Mouse (Mus musculus): ENCODE data around the gene Ly6c1.
A peak's percentile ranks its signal among the peaks of the same experiment; 100 is the strongest.
"Not testable (repeated sequence)": the region's sequence is repeated elsewhere in the genome, so short reads cannot be mapped to it uniquely, and the experiment has no call there.

The Ly6c1 gene

GRCm38 (mm10) chr15:75048642-75049261 is at the start of gene Ly6c1:
Gene Ly6c1, minus strand, starts transcription at chr15:75048830.
- not testable (repeated sequence) for DNase-seq (ENCODE audit: low spot score)

- DNase-seq (ENCODE audit: low spot score), result not testable (repeated sequence)
These were observed 39.4 kb upstream of the Ly6c1 start for GRCm38 (mm10) chr15:75088041-75088440.

DNA sequence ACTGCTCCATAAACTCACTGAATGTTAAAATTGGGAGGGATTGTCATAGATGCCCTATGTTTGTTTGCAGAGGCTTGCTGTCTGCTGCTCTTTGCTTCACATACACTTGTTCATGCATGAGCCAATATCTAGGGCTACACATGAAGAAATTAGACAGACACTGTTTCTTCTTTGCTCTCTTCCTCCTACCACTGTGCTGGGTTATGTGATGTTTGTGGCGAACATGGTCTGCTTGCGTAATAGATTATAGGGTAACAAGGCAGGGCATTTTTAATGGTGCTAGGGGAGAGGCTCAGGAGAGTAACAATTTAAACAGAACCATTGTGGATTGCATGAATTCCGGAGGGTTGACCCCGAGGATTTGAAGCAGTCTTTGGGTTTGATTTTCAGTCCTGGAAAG is 21.3 kb upstream of the Ly6c1 start:
- DNase-seq (ENCODE audit: low spot score), result no peak

GRCm38 (mm10) chr15:75062030-75062574 is 13.5 kb upstream of the Ly6c1 start:
- DNase-seq (ENCODE audit: low spot score), result peak; percentile 13

- peak; percentile 24 for DNase-seq (ENCODE audit: low spot score)
These were observed 11.9 kb upstream of the Ly6c1 start for GRCm38 (mm10) chr15:75060505-75060904.

DNA sequence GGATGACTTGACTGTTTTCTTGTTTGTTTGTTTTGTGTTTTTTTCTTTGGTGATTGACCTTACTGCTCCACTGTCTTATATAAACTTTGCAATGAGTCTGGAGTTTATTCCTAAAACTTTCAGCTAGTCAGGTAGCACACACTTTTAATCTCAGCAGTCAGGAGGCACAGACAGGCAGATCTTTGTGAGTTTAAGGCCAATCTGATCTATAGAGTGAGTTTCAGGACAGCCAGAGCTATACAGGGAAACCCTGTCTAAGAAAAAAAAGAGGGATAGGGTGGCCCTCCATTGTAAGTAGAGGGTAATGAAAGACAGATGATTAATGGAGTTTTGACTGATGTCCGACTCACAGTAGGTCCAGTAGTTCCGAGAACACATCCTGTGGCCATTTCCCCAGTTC is 7.4 kb upstream of the Ly6c1 start:
- DNase-seq (ENCODE audit: low spot score), result no peak

GRCm38 (mm10) chr15:75055425-75055824 is 6.8 kb upstream of the Ly6c1 start:
- DNase-seq (ENCODE audit: low spot score), result not testable (repeated sequence)

DNA sequence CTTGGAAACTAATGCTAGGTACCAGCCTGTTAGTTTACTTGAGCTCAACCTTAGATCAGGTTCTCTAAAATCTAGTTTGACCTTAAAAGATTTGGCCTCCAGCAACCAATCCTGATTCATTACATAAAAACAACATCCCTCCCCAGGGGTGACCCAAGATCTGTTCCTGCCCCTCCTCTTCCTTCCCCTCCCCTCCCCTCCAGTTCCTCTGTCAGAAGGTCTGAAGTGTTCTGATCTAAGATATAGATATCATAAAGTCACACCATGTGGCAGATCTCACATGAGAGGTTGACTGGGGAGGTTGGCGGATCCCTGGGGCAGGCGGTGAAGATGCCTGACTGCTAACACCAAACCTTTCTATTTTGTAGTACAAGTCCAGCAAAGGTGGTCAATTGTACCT is 3.8 kb upstream of the Ly6c1 start:
- DNase-seq (ENCODE audit: low spot score), result not testable (repeated sequence)

- DNase-seq (ENCODE audit: low spot score), result not testable (repeated sequence)
These were observed 2.5 kb upstream of the Ly6c1 start for GRCm38 (mm10) chr15:75051141-75051540.

DNA sequence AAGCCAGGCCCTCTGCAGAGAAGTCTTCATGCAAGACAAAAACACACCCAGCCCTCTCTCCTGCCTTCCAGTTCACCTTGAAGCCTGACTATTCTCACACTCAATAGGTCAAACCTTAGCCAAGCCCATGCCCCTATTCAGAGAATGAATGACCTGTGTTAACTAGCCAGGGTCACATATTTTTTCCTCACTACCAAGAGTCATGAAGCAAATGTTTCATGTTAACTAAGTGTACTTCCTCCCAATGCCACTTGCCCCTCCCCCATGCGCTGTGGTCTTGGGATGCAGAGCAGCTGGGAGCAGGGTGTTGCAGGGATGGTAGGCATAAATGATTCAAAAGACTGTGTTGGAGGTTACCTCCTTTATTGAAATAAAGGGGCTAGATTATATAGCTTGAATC is 2.0 kb upstream of the Ly6c1 start:
- not testable (repeated sequence) for DNase-seq (ENCODE audit: low spot score)

DNA sequence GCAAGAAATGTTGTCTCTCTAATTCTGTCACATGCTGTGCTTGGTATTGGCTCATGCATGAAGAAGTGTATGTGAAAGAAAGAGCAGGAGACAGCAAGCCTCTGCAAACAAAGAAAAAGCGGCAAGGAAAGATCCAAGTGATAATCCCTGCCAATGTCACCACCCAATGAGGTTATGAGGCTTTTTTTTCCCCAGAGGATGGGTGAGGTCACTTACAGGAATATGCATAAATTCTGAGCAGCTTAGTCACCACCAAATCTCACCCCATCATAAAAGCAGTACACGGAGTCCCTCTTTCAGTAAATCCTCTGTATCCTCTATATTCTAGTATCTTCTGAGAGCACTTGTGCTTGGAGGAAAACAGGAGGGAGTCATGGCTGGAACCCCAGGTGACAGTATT is 1.2 kb upstream of the Ly6c1 start:
- not testable (repeated sequence) for DNase-seq (ENCODE audit: low spot score)

- not testable (repeated sequence) for DNase-seq (ENCODE audit: low spot score)
These were observed 685 bp downstream of the Ly6c1 start for GRCm38 (mm10) chr15:75047970-75048320.

GRCm38 (mm10) chr15:75047313-75047969 is 1.2 kb downstream of the Ly6c1 start:
- DNase-seq (ENCODE audit: low spot score), result not testable (repeated sequence)

DNA sequence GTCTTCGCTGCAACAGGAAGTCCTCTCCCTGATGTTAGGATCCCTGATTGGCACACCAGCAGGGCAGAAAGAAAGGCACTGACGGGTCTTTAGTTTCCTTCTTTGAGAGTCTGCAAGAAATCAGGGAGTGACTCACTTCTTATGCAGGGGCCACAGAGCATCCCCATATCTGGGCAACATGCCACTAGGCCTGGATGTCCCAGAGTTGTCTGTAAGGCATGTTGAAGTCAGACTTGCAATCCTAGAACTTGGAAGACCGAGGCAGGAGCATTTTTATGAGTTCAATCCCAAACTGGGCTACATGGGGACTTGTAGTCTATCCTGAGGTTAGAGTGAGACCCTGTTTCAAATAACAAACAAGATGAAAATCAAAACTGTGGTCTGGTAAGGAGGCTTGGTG is 3.1 kb downstream of the Ly6c1 start:
- not testable (repeated sequence) for DNase-seq (ENCODE audit: low spot score)

GRCm38 (mm10) chr15:75021020-75021759 is 27.4 kb downstream of the Ly6c1 start:
- DNase-seq (ENCODE audit: low spot score), result not testable (repeated sequence)

GRCm38 (mm10) chr15:75019446-75019845 is 29.2 kb downstream of the Ly6c1 start:
- DNase-seq (ENCODE audit: low spot score), result not testable (repeated sequence)
